Mouse (Mus musculus) embryonic facial prominence, embryonic 14.5 days (tissue): ENCODE results near the gene Pigq. TPM values are rescaled to one million over a fixed set of nuclear protein-coding genes. Genes with fewer than 3 reads are reported as not detected.

Experiments used
- ATAC-seq: fragments of 200-750 bp; cut with Nextera tagmentation; 2 replicates; pipeline ENCODE4 v1.8.0; 2017; ENCODE audit warnings: low read depth, moderate number of reproducible peaks, moderate TSS enrichment
- DNase-seq: peaks from one replicate; pipeline ENCODE4 v3.0.0-alpha.2; 2015; ENCODE audit warnings: low spot score
- H3K27ac ChIP-seq: fragments of 300-500 bp; sonication (generic); replicated peaks from 2 replicates; pipeline ENCODE4 v1.5.1; 2014; ENCODE audit warnings: low read depth, mild to moderate bottlenecking, low read length, moderate library complexity
- H3K27me3 ChIP-seq: fragments of 300-500 bp; sonication (generic); replicated peaks from 2 replicates; pipeline ENCODE4 v1.6.1; 2014; ENCODE audit warnings: low read length; ENCODE audit not compliant: control insufficient read depth, insufficient read depth
- H3K36me3 ChIP-seq: fragments of 300-500 bp; sonication (generic); 2 replicates; pipeline ENCODE4 v1.6.1; 2014; ENCODE audit warnings: low read length, mixed read lengths; ENCODE audit not compliant: control insufficient read depth, insufficient read depth
- H3K4me1 ChIP-seq: fragments of 300-500 bp; sonication (generic); 2 replicates; pipeline ENCODE4 v1.6.1; 2014; ENCODE audit warnings: antibody characterized with exemption, low read length; ENCODE audit not compliant: control insufficient read depth, insufficient read depth
- H3K4me2 ChIP-seq: fragments of 300-500 bp; sonication (generic); 2 replicates; pipeline ENCODE4 v1.6.1; 2014; ENCODE audit warnings: low read depth, mild to moderate bottlenecking, low read length, moderate library complexity, mixed read lengths
- H3K4me3 ChIP-seq: fragments of 300-500 bp; sonication (generic); 2 replicates; pipeline ENCODE4 v1.5.1; 2014; ENCODE audit warnings: low read depth, mild to moderate bottlenecking, low read length
- H3K9ac ChIP-seq: fragments of 300-500 bp; sonication (generic); 2 replicates; pipeline ENCODE4 v1.6.1; 2014; ENCODE audit warnings: low read depth, mild to moderate bottlenecking, low read length, moderate library complexity, mixed read lengths
- H3K9me3 ChIP-seq: fragments of 300-500 bp; sonication (generic); 2 replicates; pipeline ENCODE4 v1.6.1; 2016; ENCODE audit warnings: low read length; ENCODE audit not compliant: control insufficient read depth
- WGBS: fragments of 180-500 bp; shearing (Covaris S2); extraction: QIAGEN DNeasy Blood & Tissue Kit; methylation state at CpG from one replicate; pipeline ENCODE4 v1.1.7; 2014; 5-methylcytosine and 5-hydroxymethylcytosine counted together
- polyA plus RNA-seq: library from polyadenylated mRNA; unstranded; fragments of >200 nt; fragmentation: Nextera tagmentation; extraction: Ambion mirVana; gene quantifications from 2 replicates; pipeline ENCODE4 v1.2.1, GENCODE M21; 2014

Gene Pigq
- polyA plus RNA-seq, 1 experiment from 2014 or later: 51.8 TPM

GRCm38 (mm10) chr17:25913186-25913876 lies 31.4 kb downstream of the Pigq start:
- 86% methylated on average over 14 of the region's 14 CpGs for WGBS
- Histone ChIP-seq H3K27me3 (no peaks in the 10 kb centered on the region), H3K9ac (0 out of 2 replicates have a peak overlapping the region, but pooled peaks have one; percentile 8), H3K4me3 (no peak overlapping the region), H3K4me1 (peaks cover 7% of the 10 kb centered on the region), H3K4me2 (0 out of 2 replicates have a peak overlapping the region, but pooled peaks have one; percentile 5), H3K27ac (no peak overlapping the region), H3K9me3 (no peaks in the 10 kb centered on the region), H3K36me3 (peaks cover 20% of the 10 kb centered on the region; the same call in 1 of the 2 replicates)
- DNase-seq: no peak
- no peak for ATAC-seq

DNA sequence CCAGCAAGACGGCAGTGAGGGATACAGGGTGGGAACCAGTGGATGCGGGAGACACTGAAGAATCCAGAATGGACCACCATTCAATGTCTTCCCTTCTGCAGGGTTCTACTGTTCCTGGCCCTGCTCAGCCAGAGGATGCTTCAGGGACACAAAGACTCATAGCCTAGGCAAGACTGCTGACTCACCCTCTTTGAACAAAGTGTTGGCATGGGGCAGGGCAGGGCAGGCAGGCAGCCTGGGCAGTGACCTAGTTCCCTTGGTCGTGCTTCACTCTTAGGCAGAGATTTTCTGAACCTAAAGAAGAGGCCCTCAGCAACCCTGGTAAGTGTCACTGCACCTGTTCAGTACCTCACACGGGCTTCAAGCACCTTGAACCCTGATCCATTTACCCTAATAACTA lies 32.9 kb downstream of the Pigq start:
- DNase-seq: no peak

GRCm38 (mm10) chr17:25907640-25908039 lies 37.1 kb downstream of the Pigq start:
- no peak overlapping the region for H3K4me2 ChIP-seq
- no peak overlapping the region for H3K27ac ChIP-seq
- no peak overlapping the region for H3K9ac ChIP-seq
- ATAC-seq (no peak), DNase-seq (no peak)
- no peak overlapping the region for H3K4me3 ChIP-seq
- H3K9me3 ChIP-seq: no peaks in the 10 kb centered on the region
- no peaks in the 10 kb centered on the region for H3K27me3 ChIP-seq
- 89% methylated on average over 2 of the region's 2 CpGs for WGBS
- 0 out of 2 replicates have a peak, but pooled peaks cover 6% of the 10 kb centered on the region for H3K36me3 ChIP-seq
- H3K4me1 ChIP-seq: no peaks in the 10 kb centered on the region

More for the DNA sequence above, 32.9 kb downstream of the Pigq start:
- H3K4me2 ChIP-seq: no peak overlapping the region
- H3K4me3 ChIP-seq: no peak overlapping the region
- H3K9me3 ChIP-seq: no peaks in the 10 kb centered on the region
- H3K27ac ChIP-seq: no peak overlapping the region
- no peaks in the 10 kb centered on the region for H3K27me3 ChIP-seq
- H3K9ac ChIP-seq: no peak overlapping the region
- no peak for ATAC-seq
- no peaks in the 10 kb centered on the region for H3K4me1 ChIP-seq
- peaks cover 14% of the 10 kb centered on the region; the same call in 1 of the 2 replicates for H3K36me3 ChIP-seq
- 98% methylated on average over 4 of the region's 4 CpGs for WGBS

DNA sequence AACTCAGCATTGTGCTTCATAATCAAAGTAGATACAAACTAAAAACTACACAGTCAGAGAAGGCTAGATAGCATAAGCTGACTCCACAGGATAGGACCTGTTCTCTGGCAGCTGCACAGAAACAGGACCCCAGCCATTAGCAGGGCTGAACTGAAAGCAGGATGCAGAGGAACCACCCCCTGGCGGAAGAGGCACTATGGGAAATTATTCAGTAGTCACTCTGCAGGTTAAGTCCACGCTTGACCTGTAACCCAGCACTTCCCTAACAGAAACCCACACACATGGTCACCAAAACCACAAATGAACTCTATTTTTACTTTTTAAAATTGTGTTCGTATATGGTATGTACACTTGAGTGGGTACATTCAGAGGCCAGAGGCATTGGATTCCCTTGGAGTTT lies 41.7 kb downstream of the Pigq start:
- ATAC-seq: no peak
- no peak for DNase-seq
- Histone ChIP-seq H3K4me3 (no peak overlapping the region), H3K4me1 (no peaks in the 10 kb centered on the region), H3K36me3 (peaks cover 7% of the 10 kb centered on the region; the same call in 1 of the 2 replicates), H3K9me3 (no peaks in the 10 kb centered on the region), H3K9ac (no peak overlapping the region), H3K27me3 (no peaks in the 10 kb centered on the region), H3K4me2 (no peak overlapping the region), H3K27ac (no peak overlapping the region)
- WGBS: 86% methylated on average over 3 of the region's 3 CpGs

DNA sequence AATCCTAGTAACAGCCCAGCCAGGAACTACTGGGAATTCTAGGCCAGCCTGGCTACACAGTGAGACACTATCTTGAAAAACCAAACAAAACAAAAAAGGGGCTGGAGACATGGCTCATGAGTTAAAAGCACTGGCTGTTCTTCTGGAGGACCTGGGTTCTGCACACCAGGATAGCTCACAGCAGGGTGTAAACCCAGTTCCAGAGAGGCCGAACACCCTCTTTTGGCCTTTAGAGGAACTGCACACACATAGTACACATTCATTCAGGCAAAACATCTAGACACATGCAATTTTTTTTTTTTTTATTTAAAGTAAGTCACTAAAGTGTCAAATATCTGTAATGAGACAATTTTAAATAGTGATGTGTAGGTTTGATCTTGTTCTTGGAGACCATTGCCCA lies 44.5 kb downstream of the Pigq start:
- H3K9ac ChIP-seq: no peak overlapping the region
- peaks cover 7% of the 10 kb centered on the region; the same call in 1 of the 2 replicates for H3K36me3 ChIP-seq
- ATAC-seq (no peak), DNase-seq (no peak)
- no peaks in the 10 kb centered on the region for H3K27me3 ChIP-seq
- no peaks in the 10 kb centered on the region for H3K9me3 ChIP-seq
- H3K4me1 ChIP-seq: no peaks in the 10 kb centered on the region
- no peak overlapping the region for H3K27ac ChIP-seq
- H3K4me2 ChIP-seq: no peak overlapping the region
- no peak overlapping the region for H3K4me3 ChIP-seq
- WGBS: 88% methylated on average over 1 of the region's 1 CpGs

DNA sequence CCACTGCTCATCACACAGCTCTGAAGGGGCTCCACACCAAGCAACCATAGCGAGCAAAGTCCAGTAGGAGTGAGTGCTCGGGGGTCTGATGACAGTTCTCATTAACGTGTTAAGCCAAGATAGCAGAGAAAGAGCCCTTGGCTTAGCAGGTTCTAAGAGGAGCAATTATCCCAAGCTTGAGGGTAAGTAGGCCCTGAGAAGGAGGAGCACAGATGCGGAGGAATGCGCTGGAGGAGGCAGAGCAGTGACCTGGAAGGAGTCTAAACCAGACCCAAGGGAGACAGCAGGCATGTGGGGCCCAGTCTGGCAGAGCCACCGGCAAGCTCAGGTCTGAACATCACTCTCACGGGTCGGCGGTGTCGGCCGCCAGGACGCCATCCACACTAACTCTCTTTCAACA lies 48.8 kb downstream of the Pigq start:
- DNase-seq (no peak), ATAC-seq (no peak)
- H3K27ac ChIP-seq: no peak overlapping the region
- H3K4me1 ChIP-seq: no peaks in the 10 kb centered on the region
- no peaks in the 10 kb centered on the region for H3K9me3 ChIP-seq
- H3K27me3 ChIP-seq: no peaks in the 10 kb centered on the region
- H3K4me3 ChIP-seq: no peak overlapping the region
- no peak overlapping the region for H3K4me2 ChIP-seq
- WGBS: 52% methylated on average over 12 of the region's 12 CpGs
- peaks cover 7% of the 10 kb centered on the region; the same call in 1 of the 2 replicates for H3K36me3 ChIP-seq
- no peak overlapping the region for H3K9ac ChIP-seq

- WGBS: 29% methylated on average over 2 of the region's 2 CpGs
- H3K4me3 ChIP-seq: no peak overlapping the region
- no peak overlapping the region for H3K9ac ChIP-seq
- H3K4me1 ChIP-seq: no peaks in the 10 kb centered on the region
- H3K27ac ChIP-seq: no peak overlapping the region
- DNase-seq (no peak), ATAC-seq (no peak)
- no peaks in the 10 kb centered on the region for H3K27me3 ChIP-seq
- peaks cover 5% of the 10 kb centered on the region for H3K36me3 ChIP-seq
- H3K4me2 ChIP-seq: no peak overlapping the region
- no peaks in the 10 kb centered on the region for H3K9me3 ChIP-seq
Observed at GRCm38 (mm10) chr17:25895415-25895814, 49.3 kb downstream of the Pigq start.

DNA sequence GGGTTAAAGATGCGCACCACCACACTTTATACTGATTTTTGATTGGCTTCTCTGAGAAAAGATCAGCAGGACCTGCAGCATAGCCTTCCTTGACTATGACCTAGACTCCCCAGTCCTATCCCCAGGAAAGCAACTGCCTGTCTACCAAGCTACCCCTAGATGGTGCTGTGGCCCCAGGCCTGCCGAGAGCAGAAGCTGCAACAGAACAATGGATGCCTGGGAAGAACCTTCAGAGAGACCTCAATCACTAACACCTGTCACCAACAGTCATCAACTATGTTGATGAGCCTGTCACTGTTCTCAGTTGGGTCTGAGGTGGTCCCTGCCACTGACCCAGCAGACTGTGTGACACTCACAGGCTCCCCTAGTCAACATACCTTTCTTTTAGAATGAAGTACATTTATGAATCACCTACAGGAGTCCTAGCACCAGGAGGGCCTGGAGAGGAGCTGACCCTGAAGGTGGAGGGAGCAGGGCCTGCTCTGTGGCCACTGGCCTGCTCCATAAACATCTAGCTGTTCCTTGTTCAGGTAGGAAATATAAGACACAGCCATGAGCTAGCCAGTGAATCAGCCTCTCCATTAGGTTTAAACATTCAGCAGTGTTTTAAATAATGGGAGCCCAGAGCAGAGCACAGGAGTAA lies 50.6 kb downstream of the Pigq start:
- H3K4me1 ChIP-seq: no peaks in the 10 kb centered on the region
- H3K36me3 ChIP-seq: peaks cover 14% of the 10 kb centered on the region; the same call in 1 of the 2 replicates
- H3K4me3 ChIP-seq: no peak overlapping the region
- WGBS: 35% methylated on average over 2 of the region's 2 CpGs
- H3K27ac ChIP-seq: no peak overlapping the region
- no peak overlapping the region for H3K4me2 ChIP-seq
- ATAC-seq (peak; percentile 86), DNase-seq (peak; percentile 79)
- H3K27me3 ChIP-seq: no peaks in the 10 kb centered on the region
- no peaks in the 10 kb centered on the region for H3K9me3 ChIP-seq
- H3K9ac ChIP-seq: no peak overlapping the region
